Mouse (Mus musculus) splenic B cell, adult 2 months (primary cell): ENCODE measurements at regions not wholly inside any gene's neighbourhood (a gene's known extent, or its start where the extent isn't known, plus 50 kb on each side); places are given as distances from the start of the nearest gene placed in this dataset.

Source experiments
- DNase-seq: peaks from one replicate; pipeline ENCODE4 v3.0.0-alpha.2; 2011; ENCODE audit warnings: low read depth, low spot score
- H3K27me3 ChIP-seq: 2 replicates; pipeline ENCODE4 v1.6.1; 2012; ENCODE audit warnings: mild to moderate bottlenecking, low read length, moderate library complexity, mixed read lengths; ENCODE audit not compliant: control insufficient read depth, poor library complexity, insufficient read depth, severe bottlenecking
- H3K36me3 ChIP-seq: 2 replicates; pipeline ENCODE4 v1.6.1; 2012; ENCODE audit warnings: mild to moderate bottlenecking, low read length, moderate library complexity, mixed read lengths; ENCODE audit not compliant: control insufficient read depth, poor library complexity, insufficient read depth, severe bottlenecking

DNA sequence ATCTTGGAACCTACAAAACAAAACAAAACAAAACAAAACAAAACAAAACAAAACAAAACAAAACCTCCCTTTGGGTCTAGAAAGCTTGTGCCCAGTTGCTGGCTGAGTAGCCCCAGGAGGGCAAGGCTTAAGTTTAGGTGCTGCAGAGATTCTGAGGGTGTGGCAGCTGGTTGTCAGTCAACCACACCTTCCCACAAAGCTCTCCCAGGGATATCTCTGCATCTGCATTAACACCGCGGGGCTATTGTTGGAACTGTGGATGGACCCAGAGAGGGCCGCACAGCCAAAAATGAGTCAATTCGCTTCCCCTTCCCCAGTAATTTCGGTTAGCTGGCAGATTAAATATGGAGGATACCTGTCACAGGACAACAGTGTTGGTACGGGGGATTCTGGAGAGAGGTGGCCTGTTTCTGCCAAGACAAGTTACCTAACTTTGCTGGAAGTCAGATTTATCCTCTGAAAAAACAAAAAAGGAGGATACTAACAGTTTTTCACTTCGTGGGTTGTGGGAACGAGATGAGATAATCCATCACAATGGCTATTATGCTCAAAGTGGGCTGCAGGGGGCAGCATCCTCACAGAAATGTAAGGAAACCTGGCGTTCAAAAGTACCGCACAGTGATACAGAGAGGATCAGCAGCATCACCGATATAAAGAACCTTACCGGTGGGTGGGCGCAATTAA lies 96.7 kb downstream of the 1500009L16Rik start:
- no peaks in the 10 kb centered on the region for H3K27me3 ChIP-seq
- DNase-seq: peak; percentile 86
- no peaks in the 10 kb centered on the region for H3K36me3 ChIP-seq

DNA sequence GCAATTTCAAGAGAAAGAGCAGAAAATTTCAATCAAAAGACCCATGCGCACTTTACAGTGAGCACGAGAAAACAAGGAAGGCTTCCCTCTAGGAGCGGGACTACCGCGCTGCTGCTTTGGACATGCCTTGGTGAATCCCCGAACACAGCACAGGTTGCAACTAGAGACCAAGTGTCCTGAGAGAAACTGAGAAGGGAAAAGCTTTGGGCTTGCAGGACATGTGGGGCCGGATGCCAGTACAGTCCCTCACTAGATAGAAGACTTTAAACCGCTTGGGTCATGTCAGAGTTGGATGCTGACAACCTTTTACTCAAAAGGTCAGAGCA lies 97.2 kb downstream of the 1500009L16Rik start:
- Histone ChIP-seq H3K27me3 (no peaks in the 10 kb centered on the region), H3K36me3 (no peaks in the 10 kb centered on the region)
- no peak for DNase-seq

DNA sequence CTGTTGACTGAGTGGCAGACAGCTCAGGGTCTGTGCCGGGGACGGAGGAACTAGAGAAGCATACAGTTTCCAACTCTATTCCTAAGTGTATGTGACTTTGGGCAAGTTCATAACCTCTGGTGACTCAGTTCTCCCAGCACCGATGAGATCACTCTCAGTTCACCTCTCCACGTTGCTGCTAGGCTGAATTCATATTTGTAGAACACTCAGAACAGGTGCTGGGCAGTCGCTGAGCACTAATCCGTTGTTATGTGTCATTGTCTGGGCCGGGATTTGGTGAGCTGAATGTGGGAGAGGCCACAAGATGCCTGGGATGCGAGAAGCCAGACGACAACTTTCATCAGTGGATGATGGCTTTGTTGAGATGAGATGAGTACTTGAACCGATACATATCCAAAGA lies 98.4 kb downstream of the 1500009L16Rik start:
- H3K36me3 ChIP-seq: no peaks in the 10 kb centered on the region
- no peaks in the 10 kb centered on the region for H3K27me3 ChIP-seq
- DNase-seq: no peak

DNA sequence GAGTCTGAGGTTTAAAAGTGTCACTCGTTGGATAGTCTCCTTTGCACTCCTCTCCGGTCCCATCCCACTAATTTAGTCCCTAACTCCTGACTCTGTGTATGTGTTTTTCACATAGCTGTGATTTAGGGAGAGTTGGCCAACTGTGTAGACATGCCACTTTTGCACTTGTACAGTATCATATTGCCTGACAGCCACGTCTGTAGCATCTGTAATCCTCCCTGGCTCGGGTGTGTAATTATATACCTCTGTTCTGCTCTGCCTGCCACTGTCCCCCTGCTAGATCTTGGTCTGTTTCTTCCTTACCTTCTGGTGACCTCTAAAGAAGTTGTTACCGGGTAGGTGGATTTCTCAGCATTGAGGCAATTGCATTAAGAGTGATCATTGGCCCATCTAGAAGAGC lies 103.4 kb downstream of the 1500009L16Rik start:
- H3K27me3 ChIP-seq: no peaks in the 10 kb centered on the region
- no peak for DNase-seq
- H3K36me3 ChIP-seq: no peaks in the 10 kb centered on the region

DNA sequence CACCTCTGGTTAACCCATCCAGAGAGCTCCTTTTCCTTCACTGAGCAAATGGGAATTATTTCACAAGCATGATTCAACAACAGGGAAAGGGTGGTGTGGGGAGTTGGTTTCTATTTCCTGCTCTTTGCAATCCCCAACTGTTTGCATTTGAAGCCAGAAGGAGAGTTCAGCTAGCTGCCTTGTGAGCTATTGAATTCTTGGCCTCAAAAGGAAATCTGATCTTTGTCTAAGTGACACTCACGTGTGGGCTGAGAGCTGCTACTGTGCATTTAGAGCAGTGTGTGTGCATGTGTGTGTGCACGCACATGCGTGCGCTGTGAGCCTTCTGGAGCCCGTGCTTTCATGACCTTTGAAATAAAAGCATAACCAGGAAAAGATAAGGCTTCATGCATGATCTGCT lies 113.7 kb downstream of the 1500009L16Rik start:
- no peaks in the 10 kb centered on the region for H3K27me3 ChIP-seq
- no peak for DNase-seq
- H3K36me3 ChIP-seq: no peaks in the 10 kb centered on the region

DNA sequence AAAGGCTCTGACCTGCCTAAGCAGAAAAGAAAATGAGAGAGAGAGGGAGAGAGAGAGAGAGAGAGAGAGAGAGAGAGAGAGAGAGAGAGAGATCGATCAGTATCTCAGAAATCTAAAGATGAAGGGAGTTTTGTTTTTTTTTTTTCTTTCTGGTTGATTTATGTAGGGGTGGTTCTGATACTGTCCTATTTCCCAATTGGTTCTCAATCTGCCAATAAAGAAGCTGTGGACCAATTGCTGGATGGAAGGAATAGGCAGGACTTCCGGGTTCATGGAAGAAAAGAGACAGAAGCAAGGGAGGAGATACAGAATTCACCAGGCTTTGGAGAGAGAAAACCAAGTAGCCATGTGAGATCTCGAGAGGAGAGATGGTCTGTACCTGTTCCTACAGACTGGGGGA lies 117.6 kb downstream of the 1500009L16Rik start:
- H3K27me3 ChIP-seq: no peaks in the 10 kb centered on the region
- no peak for DNase-seq
- no peaks in the 10 kb centered on the region for H3K36me3 ChIP-seq

DNA sequence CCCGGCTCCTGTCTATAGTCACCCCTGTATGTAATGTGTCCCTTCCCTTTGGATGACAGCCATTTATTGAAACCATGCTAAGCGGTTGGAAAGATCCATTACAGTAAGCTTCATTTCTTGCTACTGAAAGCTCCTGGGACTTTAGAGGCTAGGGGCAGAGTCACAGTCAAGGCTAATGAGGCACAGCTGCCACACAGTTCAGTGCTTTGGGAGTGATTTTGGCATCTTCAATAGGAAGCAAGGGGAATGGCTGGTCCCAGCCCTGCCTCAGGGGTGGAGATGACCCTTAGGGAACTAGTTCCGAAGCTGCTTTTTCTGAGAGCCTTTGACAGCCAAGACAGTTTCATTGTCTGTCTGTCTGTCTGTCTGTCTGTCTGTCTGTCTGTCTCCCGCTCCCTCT lies 128.2 kb downstream of the 1500009L16Rik start:
- no peaks in the 10 kb centered on the region for H3K27me3 ChIP-seq
- DNase-seq: no peak
- no peaks in the 10 kb centered on the region for H3K36me3 ChIP-seq

DNA sequence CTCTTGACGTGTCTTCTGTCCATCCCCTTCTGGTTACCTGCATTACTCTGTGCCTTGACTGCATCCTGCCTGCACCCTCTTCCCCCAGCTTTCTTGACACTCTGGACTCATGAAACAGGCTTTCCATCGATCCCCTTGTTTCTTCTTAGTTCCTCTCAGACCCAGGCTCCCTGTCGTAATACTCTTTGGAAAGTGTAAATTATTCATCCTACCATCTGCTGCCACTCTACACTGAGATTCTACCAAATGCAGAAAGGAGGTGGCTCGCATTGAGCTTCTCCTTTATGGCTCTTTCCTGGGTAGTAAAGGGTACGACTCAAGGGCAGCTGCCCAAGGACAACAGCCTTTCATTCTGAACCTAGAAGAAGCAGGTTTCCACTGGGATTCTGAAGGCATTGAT lies 129.5 kb downstream of the 1500009L16Rik start:
- Histone ChIP-seq H3K36me3 (no peaks in the 10 kb centered on the region), H3K27me3 (no peaks in the 10 kb centered on the region)
- DNase-seq: no peak

DNA sequence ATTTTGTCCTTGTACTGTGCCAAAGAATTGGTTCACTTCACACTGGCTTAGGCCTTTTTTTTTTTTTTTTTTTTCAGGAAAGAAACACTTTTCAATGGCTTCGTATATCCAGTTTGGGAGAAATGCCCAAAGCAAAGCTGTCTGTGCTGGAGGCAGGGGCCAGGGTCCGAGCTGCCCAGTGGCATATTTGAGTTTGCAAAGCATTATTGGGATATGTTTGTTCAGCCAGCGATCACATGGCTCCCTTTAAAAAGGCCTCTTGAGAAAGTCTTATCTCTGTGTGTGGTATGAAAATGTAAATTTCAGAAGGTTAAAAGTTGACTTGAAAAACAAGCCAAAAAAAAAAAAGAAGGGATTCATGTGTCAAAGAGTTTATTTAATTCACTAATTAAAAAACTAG lies 130.1 kb downstream of the 1500009L16Rik start:
- DNase-seq: no peak
- H3K27me3 ChIP-seq: no peaks in the 10 kb centered on the region
- H3K36me3 ChIP-seq: no peaks in the 10 kb centered on the region

DNA sequence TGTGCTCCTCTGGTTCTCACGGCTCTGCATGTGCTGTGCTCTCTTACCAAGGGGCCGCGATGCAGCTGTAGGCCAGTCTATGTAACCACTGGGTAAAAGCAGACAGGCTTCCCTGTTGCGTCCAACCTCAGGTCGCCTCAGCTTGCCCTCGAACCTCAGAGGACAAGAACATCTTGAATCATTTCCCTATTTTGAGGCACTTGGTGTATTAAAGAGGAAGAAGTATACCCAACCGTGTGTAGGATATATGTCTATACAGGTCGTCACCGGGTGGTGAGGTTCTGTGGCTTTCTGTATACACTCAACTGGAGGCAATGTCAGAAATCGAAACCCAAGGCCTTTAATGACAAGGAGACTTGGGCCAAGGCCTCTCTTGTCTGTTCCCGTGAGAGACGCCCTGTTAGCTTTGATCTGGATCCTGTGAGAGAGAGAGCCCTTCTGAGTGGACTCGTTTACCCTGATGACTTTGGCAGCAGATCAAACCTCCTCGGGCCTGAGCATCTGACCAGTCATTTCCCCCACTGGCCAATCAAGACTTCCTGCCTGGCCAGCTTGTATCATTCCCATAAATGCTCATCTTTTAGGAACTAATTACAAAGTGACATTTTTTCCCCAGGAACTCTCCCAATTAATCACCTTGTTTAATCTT lies 135.3 kb downstream of the 1500009L16Rik start:
- no peaks in the 10 kb centered on the region for H3K27me3 ChIP-seq
- DNase-seq: peak; percentile 50
- H3K36me3 ChIP-seq: no peaks in the 10 kb centered on the region

DNA sequence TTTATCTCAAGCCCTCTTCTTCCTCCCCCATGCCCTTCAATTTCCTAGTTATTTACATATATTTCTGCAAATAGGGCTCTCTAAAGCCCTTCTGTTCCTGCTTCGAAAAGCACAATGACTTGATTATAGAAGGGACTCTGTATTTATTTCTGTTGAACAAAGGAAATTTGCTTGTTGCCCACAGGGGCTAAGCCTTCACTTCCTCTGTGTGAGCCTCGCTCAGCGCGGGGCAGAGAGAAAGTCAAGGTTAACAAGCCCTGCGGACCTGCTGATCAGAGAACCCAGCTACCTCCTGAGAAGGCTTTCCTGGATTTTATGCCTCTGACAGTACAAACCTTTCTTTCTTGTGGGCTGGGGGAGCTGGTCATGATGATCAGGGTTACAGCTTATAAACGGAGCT lies 136.0 kb downstream of the 1500009L16Rik start:
- DNase-seq: no peak
- no peaks in the 10 kb centered on the region for H3K27me3 ChIP-seq
- no peaks in the 10 kb centered on the region for H3K36me3 ChIP-seq

DNA sequence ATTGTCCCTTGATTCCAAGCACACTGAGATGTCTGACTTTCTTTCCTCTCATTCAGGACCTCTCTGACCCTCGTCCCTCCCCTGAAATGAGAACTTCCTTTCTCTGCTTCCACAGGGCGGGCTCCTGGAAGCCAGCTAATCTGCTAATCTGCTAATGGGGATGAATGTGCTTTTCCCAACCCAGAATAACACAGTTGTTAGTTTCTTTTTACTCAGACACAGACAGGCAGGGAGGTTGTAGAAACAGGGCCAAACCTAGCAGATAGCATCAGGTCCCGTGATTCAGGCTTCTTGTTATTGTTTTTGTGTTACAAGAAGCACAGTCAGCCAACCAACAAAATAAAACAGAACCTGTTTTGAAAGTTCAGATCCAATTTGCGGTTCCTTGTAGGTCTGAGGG lies 137.0 kb downstream of the 1500009L16Rik start:
- DNase-seq: no peak
- H3K27me3 ChIP-seq: no peaks in the 10 kb centered on the region
- no peaks in the 10 kb centered on the region for H3K36me3 ChIP-seq

DNA sequence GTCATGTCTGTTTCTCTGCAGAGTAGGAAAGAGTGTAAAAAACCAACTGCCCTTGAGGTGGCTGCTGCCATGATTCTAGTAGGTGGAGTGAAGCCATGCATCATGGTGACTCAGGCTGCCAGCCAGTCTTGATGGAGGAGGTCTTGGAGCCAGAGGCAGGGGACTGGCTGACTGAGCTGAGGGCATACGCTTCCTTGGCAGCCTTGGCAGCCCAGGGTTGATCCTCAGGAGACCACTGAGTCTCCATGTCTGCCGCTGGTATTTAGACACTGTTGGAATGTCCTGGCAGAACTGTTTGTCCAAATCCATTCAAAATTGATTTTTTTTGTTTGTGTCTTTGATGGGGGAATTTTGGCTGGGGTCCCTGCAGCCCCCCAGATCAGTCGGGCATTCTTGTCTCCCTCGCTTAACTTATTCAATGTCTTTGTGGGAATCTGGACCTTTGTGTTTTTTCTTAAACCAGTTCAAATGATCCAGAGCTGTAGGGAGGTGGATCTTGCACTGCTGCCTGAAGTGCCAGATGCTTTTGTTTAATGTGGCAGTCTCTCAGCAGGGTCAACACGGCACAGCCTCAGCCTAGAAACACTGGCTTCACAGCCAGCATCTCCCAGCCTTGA lies 139.0 kb downstream of the 1500009L16Rik start:
- DNase-seq: no peak

DNA sequence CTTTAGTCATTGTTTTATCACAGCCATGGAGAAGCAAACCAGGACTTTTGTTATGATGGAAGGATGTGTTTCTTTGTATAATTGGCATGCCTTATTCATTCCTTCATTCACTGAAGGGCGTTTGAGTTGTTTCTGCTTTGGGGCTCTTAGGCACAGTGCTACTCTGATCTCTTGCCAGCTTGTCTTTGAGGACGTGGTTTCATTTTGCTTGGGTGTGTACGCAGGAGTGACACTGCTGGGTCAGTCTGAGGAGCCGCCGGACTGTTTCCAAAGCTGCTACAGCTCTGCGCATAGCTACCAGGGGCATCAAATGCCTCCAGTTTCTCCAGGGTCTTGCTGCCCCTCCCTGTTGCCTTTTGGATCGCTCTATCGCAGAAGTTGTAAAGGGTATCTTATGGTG lies 141.9 kb downstream of the 1500009L16Rik start:
- DNase-seq: no peak
- H3K27me3 ChIP-seq: no peaks in the 10 kb centered on the region
- no peaks in the 10 kb centered on the region for H3K36me3 ChIP-seq

More for the DNA sequence above, 139.0 kb downstream of the 1500009L16Rik start:
- H3K27me3 ChIP-seq: no peaks in the 10 kb centered on the region
- no peaks in the 10 kb centered on the region for H3K36me3 ChIP-seq

DNA sequence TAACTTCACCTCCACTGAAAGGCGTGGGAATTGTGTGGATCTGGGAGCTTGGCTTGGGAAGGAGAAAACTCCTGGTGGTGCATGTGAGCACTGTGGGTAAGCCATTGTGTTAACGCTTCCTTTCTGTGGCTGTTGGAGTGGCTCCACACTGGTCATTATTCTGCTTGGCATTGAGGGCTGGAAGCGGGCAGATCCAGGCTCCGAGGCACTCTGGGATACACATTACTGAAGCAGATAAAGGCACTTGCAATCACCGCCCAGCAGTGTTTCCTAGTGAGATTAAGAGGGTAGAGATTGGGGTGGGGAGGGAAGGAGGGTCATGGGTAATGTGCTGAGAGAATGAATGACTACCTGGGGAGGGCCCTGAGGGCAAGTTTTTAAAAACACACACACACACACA lies 143.3 kb downstream of the 1500009L16Rik start:
- no peaks in the 10 kb centered on the region for H3K27me3 ChIP-seq
- H3K36me3 ChIP-seq: no peaks in the 10 kb centered on the region
- DNase-seq: no peak
